Comparison of ENCODE assay signal across 16 mouse cellular contexts in genomic region chr19:15943117-15943423, GRCm38 (mm10).
"Had no signal": no experiment of that assay in that cellular context is flagged by ENCODE, and none has a peak within 500 bp of the region (broad histone marks: within the 10 kb centered on the region; RNA-seq: fewer than 3 reads in every experiment).

No protein-coding gene starts in this region.

- DNase-seq: liver, postnatal 0 days; lung, adult 2 months; lung, postnatal 14 days; lung, postnatal 36 days; right cerebral cortex, postnatal 14 days; right cerebral cortex, postnatal 4 days; spleen, adult 18-20 months; thymus, adult 18-20 months; thymus, postnatal 25 days; thymus, postnatal 4 days had no signal

- H3K9ac ChIP-seq: liver, postnatal 0 days; lung, embryonic 15.5 days; midbrain, embryonic 13.5 days; midbrain, embryonic 15.5 days; neural tube, embryonic 12.5 days had no signal

- H3K27ac ChIP-seq: lung, embryonic 15.5 days; macrophage; midbrain, embryonic 13.5 days; midbrain, embryonic 15.5 days; neural tube, embryonic 12.5 days had no signal

- H3K4me1 ChIP-seq: midbrain, embryonic 13.5 days; midbrain, embryonic 15.5 days had no signal

- H3K9me3 ChIP-seq: lung, embryonic 15.5 days; megakaryocyte, embryonic 14.5 days; midbrain, embryonic 13.5 days; midbrain, embryonic 15.5 days; neural tube, embryonic 12.5 days had no signal

- H3K4me3 ChIP-seq: lung, embryonic 15.5 days; megakaryocyte, embryonic 14.5 days; midbrain, embryonic 13.5 days; midbrain, embryonic 15.5 days; neural tube, embryonic 12.5 days had no signal

- H3K36me3 ChIP-seq: lung, embryonic 15.5 days; midbrain, embryonic 13.5 days; midbrain, embryonic 15.5 days; neural tube, embryonic 12.5 days had no signal

- H3K27me3 ChIP-seq: lung, embryonic 15.5 days; midbrain, embryonic 13.5 days; midbrain, embryonic 15.5 days; neural tube, embryonic 12.5 days had no signal
